Mouse (Mus musculus): ENCODE results near the gene Spopl.
"Not testable (repeated sequence)": the region's sequence is repeated elsewhere in the genome, so short reads cannot be mapped to it uniquely, and the experiment has no call there.

Gene Spopl

DNA sequence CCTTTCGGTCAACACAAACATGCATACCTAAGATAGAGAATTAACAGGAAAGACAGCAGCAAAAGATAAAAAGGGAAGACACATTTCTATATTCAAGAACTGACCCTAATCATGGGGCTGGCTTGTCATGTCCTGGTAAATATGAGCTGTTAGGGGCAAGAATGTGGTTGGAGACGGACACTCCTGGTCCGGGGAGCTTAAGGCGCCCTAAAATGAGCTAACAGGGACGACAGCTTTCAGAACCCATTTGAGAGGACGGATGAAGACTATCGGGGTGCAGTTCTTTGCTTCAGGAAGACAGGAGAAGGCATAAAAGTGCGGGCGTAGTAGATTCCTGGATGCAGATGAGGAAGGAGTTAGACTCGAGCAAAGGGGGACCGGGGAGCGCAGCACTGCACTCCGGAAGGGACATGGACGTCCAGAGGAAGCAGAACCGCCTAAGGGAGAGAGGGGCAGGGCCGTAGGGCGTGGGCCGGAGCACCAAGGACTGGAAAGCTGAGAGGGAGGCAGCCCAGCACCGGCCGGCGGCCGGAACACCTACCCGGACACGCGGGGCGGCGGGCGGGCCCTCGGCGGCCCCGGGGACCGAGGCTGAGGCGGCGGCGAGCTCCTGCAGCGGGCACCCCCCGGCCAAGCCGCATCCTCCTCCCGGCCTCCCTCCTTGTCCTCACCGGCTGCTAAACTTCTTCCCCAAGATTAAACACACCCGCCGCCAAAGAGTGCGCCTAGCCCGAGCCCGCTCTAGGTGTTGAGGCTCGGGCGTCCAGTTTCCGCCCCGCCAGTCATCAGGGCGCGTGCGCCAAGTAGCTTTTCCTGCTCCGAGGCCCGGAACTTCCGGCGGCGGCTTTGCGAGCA is at the start of gene Spopl:
TSS of gene Spopl (minus strand) at position 805 of the 855 bp plus-strand sequence.
- DNase-seq: peak; percentile 88

DNA sequence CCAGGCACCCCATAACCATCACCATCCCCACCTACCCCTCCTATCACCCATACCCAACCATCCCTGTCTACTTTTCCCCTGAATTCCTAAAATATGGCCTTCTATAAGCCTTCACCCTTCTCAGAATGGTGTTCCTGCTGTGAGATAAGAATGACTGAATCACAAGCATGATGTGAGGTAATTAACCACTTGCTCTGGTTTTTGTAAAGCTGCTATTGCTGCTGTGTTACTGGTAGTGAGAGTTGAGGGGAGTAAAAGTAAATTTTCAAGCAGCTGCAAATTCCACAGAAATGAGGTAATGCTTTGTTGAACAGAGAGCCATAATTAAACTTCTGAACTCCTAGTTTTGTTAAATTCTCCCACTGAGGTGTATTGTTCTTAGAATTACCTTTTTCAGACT is 48.2 kb upstream of the Spopl start:
- no peak for DNase-seq

DNA sequence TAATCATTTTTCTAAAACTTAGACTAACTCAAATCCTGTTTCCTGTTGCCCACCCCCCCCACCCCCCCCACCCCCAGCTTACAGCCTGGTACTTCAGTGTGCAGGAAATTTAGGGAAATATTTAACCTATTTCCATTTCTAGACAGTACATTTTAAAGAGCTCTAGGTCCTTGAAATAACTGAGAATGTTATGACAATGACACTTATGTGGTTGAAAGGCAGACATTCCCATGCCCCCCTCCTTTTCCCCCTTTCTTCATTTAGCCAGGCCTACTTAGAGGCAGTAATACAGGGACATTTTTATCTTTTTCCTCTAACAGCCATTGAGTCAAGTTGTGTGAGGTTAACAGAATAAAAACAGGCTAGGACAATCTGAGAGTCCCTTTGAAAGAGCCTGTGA is 46.1 kb upstream of the Spopl start:
- DNase-seq: no peak

DNA sequence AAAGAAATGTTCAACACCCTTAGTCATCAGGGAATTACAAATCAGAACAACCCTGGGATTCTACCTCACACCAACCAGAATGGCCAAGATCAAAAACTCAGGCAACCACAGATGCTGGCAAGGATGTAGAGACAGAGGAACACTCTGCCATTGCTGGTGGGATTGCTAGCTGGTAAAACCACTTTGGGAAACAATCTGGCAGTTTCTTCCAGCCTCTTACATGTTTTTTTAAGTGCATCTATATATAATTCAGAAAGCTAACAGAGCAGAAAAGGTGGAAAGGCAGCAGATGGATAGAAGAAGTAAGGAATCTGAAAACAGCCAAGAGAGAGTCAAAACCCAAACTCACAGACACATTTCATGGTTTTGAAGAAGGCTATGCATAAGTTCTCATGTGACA is 33.5 kb upstream of the Spopl start:
- DNase-seq: no peak

DNA sequence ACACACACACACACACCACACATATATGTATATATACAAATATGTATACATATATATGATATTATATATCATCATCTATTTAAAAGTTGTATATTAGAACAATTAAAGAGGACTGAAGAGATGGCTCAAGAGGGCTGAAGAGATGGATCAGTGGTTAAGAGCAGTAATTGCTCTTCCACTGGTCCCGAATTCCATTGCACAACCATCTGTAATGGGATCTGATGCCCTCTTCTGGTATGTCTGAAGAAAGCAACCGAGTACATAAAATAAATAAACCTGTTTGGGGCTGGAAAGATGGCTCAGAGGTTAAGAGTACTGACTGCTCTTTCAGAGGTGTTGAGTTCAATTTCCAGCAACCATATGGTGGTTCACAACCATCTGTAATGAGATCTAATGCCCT is 16.9 kb upstream of the Spopl start:
- no peak for DNase-seq

DNA sequence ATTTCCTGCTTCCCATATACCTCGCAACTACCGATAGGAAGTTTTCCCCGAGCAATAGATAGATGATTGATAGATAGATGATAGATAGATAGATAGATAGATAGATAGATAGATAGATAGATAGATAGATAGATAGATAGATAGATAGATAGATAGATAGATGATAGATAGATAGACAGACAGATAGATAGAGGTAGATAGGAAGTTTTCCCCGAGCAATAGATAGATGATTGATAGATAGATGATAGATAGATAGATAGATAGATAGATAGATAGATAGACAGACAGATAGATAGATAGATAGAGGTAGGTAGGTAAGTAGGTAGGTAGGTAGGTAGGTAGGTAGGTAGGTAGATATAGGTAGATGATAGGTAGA is 239 bp upstream of the Spopl start:
- not testable (repeated sequence) for DNase-seq

DNA sequence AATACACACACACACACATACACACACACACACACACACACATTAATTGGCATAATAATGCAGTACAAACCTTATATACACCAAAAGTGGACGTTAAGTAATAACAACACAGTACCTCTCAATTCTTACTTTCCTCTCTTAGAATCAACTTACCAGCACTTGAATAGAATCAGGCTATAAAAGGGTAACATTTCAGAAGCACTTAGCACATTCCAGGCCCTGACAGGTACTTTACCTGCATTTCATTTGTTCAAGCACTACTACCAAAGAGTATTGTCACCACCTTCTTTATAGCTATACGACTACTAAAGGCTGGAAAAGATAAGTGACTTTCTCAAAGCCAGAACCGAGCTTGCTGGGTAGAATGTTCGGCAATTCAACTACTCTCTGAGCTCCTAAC is 1.3 kb downstream of the Spopl start:
- no peak for DNase-seq

DNA sequence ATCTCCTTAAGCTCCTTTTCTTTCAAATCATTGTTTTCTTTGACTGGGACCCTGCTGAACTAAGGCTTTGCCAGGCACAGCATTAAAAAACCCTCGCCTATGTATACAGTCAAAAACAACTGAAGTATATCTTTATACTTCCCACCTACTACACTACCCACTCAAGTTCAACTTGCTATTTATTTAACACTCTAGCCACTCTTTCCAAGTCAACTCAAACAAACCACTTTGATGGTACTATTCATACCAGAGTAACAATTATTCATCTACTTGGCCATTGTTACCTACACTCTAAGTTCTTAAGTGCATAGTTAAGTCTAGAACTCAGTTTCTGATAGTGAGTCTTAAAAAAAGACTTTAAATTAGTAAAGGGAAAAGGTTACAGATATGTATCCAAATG is 3.1 kb downstream of the Spopl start:
- no peak for DNase-seq

- DNase-seq: no peak
Measured at GRCm38 (mm10) chr2:23565081-23565801, 6.7 kb downstream of the Spopl start.

GRCm38 (mm10) chr2:23562898-23563297 is 9.0 kb downstream of the Spopl start:
- DNase-seq: no peak

- DNase-seq: no peak
Measured at GRCm38 (mm10) chr2:23559186-23559585, 12.7 kb downstream of the Spopl start.

DNA sequence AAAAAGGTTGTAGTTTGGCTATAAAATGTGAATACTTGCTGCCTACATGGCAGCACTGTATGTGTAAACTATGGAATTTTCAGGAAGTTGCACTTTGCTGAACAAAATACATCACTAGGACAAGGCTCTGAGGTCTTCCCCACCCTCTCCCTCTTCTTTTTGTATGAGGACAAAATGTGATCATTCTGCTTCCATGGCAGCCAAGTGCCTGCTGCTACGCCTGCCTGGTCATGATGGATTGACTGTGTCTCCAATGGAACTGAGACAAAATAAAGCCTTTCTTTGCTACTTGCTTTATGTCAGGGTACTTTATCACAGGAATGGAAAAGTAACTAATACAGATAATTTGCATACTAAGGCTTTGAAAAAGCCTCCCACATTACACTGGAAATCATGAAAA is 20.7 kb downstream of the Spopl start:
- no peak for DNase-seq

DNA sequence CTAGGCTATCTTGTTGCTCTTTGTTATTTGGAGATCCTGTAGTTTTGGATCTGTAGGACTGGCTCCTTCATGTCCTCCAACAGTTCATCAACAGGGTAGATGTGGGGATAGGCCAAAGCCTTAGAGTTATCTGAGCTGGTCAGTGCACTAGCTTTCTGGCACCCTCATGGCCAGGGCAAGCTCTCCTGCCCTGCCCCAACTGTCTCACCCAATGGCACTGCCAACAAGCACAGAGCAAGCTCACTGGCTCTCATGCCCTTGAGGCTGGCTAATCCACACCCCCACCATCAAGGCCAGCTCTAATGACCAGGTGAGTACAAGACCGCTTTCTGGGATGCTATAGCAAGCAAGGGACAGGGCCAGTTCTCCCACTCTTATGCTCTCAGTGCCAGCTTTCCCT is 24.7 kb downstream of the Spopl start:
- DNase-seq: no peak

GRCm38 (mm10) chr2:23539967-23540366 is 31.9 kb downstream of the Spopl start:
- DNase-seq: no peak

GRCm38 (mm10) chr2:23527717-23528116 is 44.2 kb downstream of the Spopl start:
- not testable (repeated sequence) for DNase-seq

DNA sequence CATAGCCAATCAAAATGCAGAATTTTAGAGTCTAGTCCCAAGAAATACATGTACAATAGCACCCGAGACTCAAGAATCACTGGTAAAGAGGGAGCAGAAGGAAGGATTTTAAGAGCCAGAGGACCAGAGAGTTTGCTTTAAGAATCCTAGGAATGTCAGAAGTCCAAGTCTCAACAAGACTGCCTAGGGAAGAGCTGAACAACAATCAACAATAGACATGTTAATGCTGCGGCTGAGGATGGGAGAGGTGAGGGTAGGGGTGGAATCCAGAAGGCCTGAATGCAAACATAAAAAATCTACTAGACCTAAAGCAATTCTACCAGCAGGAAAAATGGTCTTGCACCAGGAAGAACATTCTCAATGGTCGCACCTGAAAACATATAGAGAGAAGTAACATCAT is 66.8 kb downstream of the Spopl start:
- no peak for DNase-seq

DNA sequence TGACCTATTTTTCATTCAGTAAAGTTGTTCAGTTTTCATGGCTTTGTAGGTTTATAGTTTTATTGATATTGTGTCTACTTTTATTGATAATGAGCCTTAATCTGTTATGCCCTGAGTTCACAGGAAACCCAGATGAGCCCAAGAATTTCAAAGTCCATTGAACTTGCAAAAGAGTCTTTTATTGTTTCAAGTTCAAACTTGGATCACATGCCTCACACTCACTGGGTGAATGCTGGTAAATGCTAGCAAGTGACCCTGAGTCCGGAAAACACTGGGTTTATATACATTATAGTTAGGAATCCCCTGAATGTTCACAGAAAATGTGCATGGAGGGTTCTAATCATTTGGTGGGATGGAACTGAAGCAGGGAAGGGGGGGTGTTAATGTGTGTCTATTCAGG is 90.2 kb downstream of the Spopl start:
- no peak for DNase-seq

DNA sequence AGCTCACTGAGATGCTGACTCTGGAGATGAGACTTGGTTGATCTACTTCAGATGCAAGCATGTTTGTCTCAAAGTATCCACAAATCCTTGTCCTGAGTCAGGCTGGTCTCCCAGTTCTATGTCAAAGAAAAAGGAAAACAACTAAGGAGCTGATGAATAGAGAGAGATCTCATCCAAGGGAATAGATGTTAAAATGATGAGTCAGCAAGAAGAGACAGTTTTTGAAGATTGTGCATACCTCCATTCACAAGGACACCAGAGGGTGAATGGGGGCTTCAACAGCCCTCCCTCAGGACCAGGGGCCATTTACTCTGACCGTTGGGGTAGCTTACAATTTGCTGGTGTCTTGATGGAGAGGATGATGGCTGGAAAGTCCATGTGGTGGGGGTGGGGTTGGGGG is 104.4 kb downstream of the Spopl start:
- DNase-seq: no peak

GRCm38 (mm10) chr2:23457452-23457851 is 114.5 kb downstream of the Spopl start:
- DNase-seq: no peak
